8 mouse cellular contexts compared by ENCODE assay signal in genomic region chr1:167929729-167930341, GRCm38 (mm10).
A peak's percentile ranks its signal among the peaks of the same experiment; 100 is the strongest.
DNase-seq lines count a peak whose midpoint lies in the region; ATAC-seq lines count a peak whose summit lies in the region.

No protein-coding gene starts in this region.

- H3K36me3 ChIP-seq in limb, embryonic 11.5 days (ENCODE audit: control insufficient read depth, insufficient read depth, low read length) = no peaks in the 10 kb centered on the region
- H3K36me3 ChIP-seq in midbrain, embryonic 16.5 days (ENCODE audit: control insufficient read depth, insufficient read depth, low read length) = no peaks in the 10 kb centered on the region

- peak overlapping the region; percentile 89 for H3K4me2 ChIP-seq in limb, embryonic 11.5 days (ENCODE audit: low read depth, severe bottlenecking)
- peak overlapping the region; percentile 93 for H3K4me2 ChIP-seq in midbrain, embryonic 16.5 days (ENCODE audit: low read length)

- no peaks in the 10 kb centered on the region for H3K27me3 ChIP-seq in limb, embryonic 11.5 days (ENCODE audit: control insufficient read depth, insufficient read depth, low read length)
- H3K27me3 ChIP-seq in midbrain, embryonic 16.5 days (ENCODE audit: control insufficient read depth, insufficient read depth, low read depth, low read length) = no peaks in the 10 kb centered on the region

- intact Hi-C loops in heart, postnatal 25 days (cut with DNase I) = no loop called here

- H3K4me3 ChIP-seq in limb, embryonic 11.5 days (ENCODE audit: low read depth, low read length) = peak overlapping the region; percentile 28
- H3K4me3 ChIP-seq in midbrain, embryonic 16.5 days (ENCODE audit: low read depth, low read length) = peak overlapping the region; percentile 38

- under 1% methylated on average over 28 of the region's 28 CpGs for WGBS in limb, embryonic 11.5 days
- WGBS in midbrain, embryonic 16.5 days = under 1% methylated on average over 28 of the region's 28 CpGs

- H3K9me3 ChIP-seq in limb, embryonic 11.5 days (ENCODE audit: control insufficient read depth, low read length) = no peaks in the 10 kb centered on the region
- no peaks in the 10 kb centered on the region for H3K9me3 ChIP-seq in midbrain, embryonic 16.5 days (replicated peaks; ENCODE audit: control insufficient read depth, low read length, poor library complexity, severe bottlenecking)

- peaks cover 3% of the 10 kb centered on the region; the same call in 1 of the 2 replicates for H3K4me1 ChIP-seq in limb, embryonic 11.5 days (ENCODE audit: control insufficient read depth, insufficient read depth, low read length)
- peaks cover 8% of the 10 kb centered on the region; the same call in 1 of the 2 replicates for H3K4me1 ChIP-seq in midbrain, embryonic 16.5 days (ENCODE audit: control insufficient read depth, insufficient read depth, low read length)

- DNase-seq in heart, adult 11 months = peak; percentile 91
- DNase-seq in heart, postnatal 25 days (ENCODE audit: low spot score) = no peak
- peak; percentile 57 for DNase-seq in embryo, embryonic 9.5 days (ENCODE audit: extremely low spot score)
- DNase-seq in heart, postnatal 4 days = peak; percentile 22
- DNase-seq in limb, embryonic 11.5 days (ENCODE audit: low spot score) = peak; percentile 73
- no peak for DNase-seq in spleen, postnatal 10 days (ENCODE audit: low spot score in 2 of 2)
- DNase-seq in layer of hippocampus, adult 11-12 months (ENCODE audit: low spot score) = no peak

- 0 out of 2 replicates have a peak overlapping the region, but pooled peaks have one; percentile 34 for H3K9ac ChIP-seq in limb, embryonic 11.5 days (ENCODE audit: low read length)
- peak overlapping the region; percentile 50 for H3K9ac ChIP-seq in midbrain, embryonic 16.5 days (ENCODE audit: low read depth, low read length)

- no peak overlapping the region for H3K27ac ChIP-seq in limb, embryonic 11.5 days (replicated peaks; ENCODE audit: low read depth, low read length)
- no peak overlapping the region for H3K27ac ChIP-seq in midbrain, embryonic 16.5 days (ENCODE audit: low read length)

- peak; percentile 65 for ATAC-seq in limb, embryonic 11.5 days (ENCODE audit: insufficient number of reproducible peaks, low FRiP score, low TSS enrichment, low read depth)
- peak; percentile 75 for ATAC-seq in midbrain, embryonic 16.5 days

Comparison
In these comparisons a context has a peak if more than half of its experiments do, and no peak if none do; other contexts are left out.
1. DNase-seq: peak in heart, adult 11 months (single experiment), embryo, embryonic 9.5 days (single experiment), heart, postnatal 4 days (single experiment) and limb, embryonic 11.5 days (single experiment); none in heart, postnatal 25 days (single experiment), spleen, postnatal 10 days (0 of 2) and layer of hippocampus, adult 11-12 months (single experiment).